Mouse (Mus musculus): ENCODE results near the gene Creb1. TPM values are rescaled to one million over a fixed set of nuclear protein-coding genes. Genes with fewer than 3 reads are reported as not detected.
"Not testable (repeated sequence)": the region's sequence is repeated elsewhere in the genome, so short reads cannot be mapped to it uniquely, and the experiment has no call there.

Creb1 gene
- polyA plus RNA-seq, 1 experiment from 2014 or later = 31.4 TPM

DNA sequence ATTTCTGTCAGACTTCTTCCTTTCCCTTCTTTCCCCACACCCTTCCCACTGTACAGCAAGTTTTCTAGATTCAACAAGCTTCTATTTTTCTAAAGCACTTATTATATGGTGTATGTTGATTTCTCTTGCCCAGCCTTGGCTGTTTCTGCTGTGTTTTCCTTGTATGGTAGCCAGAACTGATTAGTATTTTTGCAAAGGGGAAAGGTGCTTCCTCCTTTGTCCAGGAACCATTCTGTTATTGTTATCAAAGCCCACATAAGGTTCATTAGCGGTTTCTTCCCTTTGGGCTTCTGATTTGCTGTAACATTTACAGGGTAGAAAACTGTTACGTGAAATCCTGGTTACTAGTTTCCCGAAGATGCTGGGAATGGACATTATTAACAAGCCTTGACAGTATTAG, 27.7 kb downstream of the Creb1 start:
- Histone ChIP-seq H3K4me3 (ENCODE audit: low read depth, low read length) (no peak overlapping the region), H3K9me3 (ENCODE audit: control insufficient read depth, low read length) (no peaks in the 10 kb centered on the region), H3K36me3 (ENCODE audit: control insufficient read depth, insufficient read depth, low read length) (peaks cover 3% of the 10 kb centered on the region; the same call in 1 of the 2 replicates), H3K27ac (ENCODE audit: low read depth, low read length) (no peak overlapping the region), H3K9ac (ENCODE audit: low read depth, low read length) (no peak overlapping the region), H3K4me1 (replicated peaks; ENCODE audit: control insufficient read depth, insufficient read depth, low read length) (no peaks in the 10 kb centered on the region), H3K27me3 (replicated peaks; ENCODE audit: control insufficient read depth, insufficient read depth, low read length) (no peaks in the 10 kb centered on the region), H3K4me2 (no peak overlapping the region)
- no peak for DNase-seq (ENCODE audit: low spot score)
- WGBS = 82% methylated on average over 3 of the region's 3 CpGs
- no peak for ATAC-seq (replicated peaks; ENCODE audit: low FRiP score)

- Histone ChIP-seq H3K36me3 (ENCODE audit: control insufficient read depth, insufficient read depth, low read length) (no peaks in the 10 kb centered on the region; the same call in 1 of the 2 replicates), H3K4me2 (no peak overlapping the region), H3K9me3 (ENCODE audit: control insufficient read depth, low read length) (no peaks in the 10 kb centered on the region), H3K9ac (ENCODE audit: low read depth, low read length) (no peak overlapping the region), H3K4me3 (ENCODE audit: low read depth, low read length) (no peak overlapping the region), H3K27ac (ENCODE audit: low read depth, low read length) (no peak overlapping the region), H3K27me3 (replicated peaks; ENCODE audit: control insufficient read depth, insufficient read depth, low read length) (no peaks in the 10 kb centered on the region), H3K4me1 (replicated peaks; ENCODE audit: control insufficient read depth, insufficient read depth, low read length) (no peaks in the 10 kb centered on the region)
- ATAC-seq (replicated peaks; ENCODE audit: low FRiP score) (no peak), DNase-seq (ENCODE audit: low spot score) (no peak)
Measured at GRCm38 (mm10) chr1:64568206-64568605, 35.8 kb downstream of the Creb1 start.

DNA sequence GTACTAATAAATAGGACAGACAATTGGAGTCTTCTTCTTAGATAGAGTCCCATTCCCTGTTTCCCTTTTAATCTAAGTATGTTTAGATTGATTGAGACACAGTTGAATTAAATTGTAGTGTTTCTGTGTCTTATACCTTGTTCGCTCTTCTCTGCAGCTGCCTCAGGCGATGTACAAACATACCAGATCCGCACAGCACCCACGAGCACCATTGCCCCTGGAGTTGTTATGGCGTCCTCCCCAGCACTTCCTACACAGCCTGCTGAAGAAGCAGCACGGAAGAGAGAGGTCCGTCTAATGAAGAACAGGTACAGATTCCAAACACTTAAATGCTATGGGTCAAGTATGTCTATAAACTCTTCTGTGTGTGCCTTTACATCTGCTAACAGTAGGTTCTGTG, 43.6 kb downstream of the Creb1 start:
- no peak overlapping the region for H3K4me2 ChIP-seq
- no peaks in the 10 kb centered on the region for H3K4me1 ChIP-seq (replicated peaks; ENCODE audit: control insufficient read depth, insufficient read depth, low read length)
- no peak for DNase-seq (ENCODE audit: low spot score)
- H3K4me3 ChIP-seq (ENCODE audit: low read depth, low read length) = no peak overlapping the region
- no peak overlapping the region for H3K9ac ChIP-seq (ENCODE audit: low read depth, low read length)
- 90% methylated on average over 7 of the region's 7 CpGs for WGBS
- no peaks in the 10 kb centered on the region for H3K27me3 ChIP-seq (replicated peaks; ENCODE audit: control insufficient read depth, insufficient read depth, low read length)
- no peaks in the 10 kb centered on the region for H3K9me3 ChIP-seq (ENCODE audit: control insufficient read depth, low read length)
- peaks cover 20% of the 10 kb centered on the region; the same call in 1 of the 2 replicates for H3K36me3 ChIP-seq (ENCODE audit: control insufficient read depth, insufficient read depth, low read length)
- no peak for ATAC-seq (replicated peaks; ENCODE audit: low FRiP score)
- no peak overlapping the region for H3K27ac ChIP-seq (ENCODE audit: low read depth, low read length)

DNA sequence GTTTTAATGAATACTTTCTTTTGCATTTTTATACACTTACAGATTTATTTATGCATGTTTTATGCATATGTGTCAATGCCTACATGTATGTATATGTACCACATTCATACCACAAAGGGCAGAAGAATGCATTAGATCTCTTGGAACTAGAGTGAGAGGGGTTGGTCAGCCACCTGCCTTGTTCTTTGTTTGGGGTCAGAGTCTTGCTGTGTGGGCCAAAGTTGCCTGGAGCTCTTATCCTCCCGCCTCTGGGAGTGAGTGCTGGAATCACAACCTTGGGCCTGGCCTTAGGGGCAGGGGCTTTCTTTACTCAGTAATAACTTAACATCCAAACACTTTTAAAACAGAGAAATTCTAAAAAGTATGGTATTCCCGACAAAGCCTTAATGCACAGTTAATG, 44.3 kb downstream of the Creb1 start:
- Histone ChIP-seq H3K27me3 (replicated peaks; ENCODE audit: control insufficient read depth, insufficient read depth, low read length) (no peaks in the 10 kb centered on the region), H3K9me3 (ENCODE audit: control insufficient read depth, low read length) (no peaks in the 10 kb centered on the region), H3K27ac (ENCODE audit: low read depth, low read length) (no peak overlapping the region), H3K4me2 (no peak overlapping the region), H3K9ac (ENCODE audit: low read depth, low read length) (no peak overlapping the region), H3K4me1 (replicated peaks; ENCODE audit: control insufficient read depth, insufficient read depth, low read length) (no peaks in the 10 kb centered on the region), H3K4me3 (ENCODE audit: low read depth, low read length) (no peak overlapping the region), H3K36me3 (ENCODE audit: control insufficient read depth, insufficient read depth, low read length) (peaks cover 23% of the 10 kb centered on the region)
- DNase-seq (ENCODE audit: low spot score) (no peak), ATAC-seq (replicated peaks; ENCODE audit: low FRiP score) (no peak)
- 87% methylated on average over 2 of the region's 2 CpGs for WGBS

DNA sequence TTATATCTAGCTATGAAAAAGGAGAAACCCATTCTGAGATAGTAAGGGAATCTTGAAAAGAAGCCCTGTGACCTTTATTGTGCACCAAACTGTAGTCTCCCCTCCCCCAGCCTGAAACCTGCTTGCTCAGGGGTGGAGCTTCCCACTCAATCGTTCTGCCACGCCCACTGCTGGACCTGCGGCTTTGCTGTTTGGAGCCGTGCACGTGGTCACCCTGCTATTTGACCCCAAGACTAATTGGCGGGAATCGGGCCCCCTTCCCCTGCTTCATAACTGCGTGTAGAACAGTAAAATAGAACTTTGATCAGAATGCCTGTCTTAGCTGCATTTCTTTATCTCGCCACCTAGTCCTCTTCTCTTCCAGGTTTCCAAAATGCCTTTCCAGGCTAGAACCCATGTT, 45.5 kb downstream of the Creb1 start:
- not testable (repeated sequence) for H3K9ac ChIP-seq (ENCODE audit: low read depth, low read length); H3K27ac ChIP-seq (ENCODE audit: low read depth, low read length); H3K4me1 ChIP-seq (replicated peaks; ENCODE audit: control insufficient read depth, insufficient read depth, low read length); H3K4me3 ChIP-seq (ENCODE audit: low read depth, low read length); ATAC-seq (replicated peaks; ENCODE audit: low FRiP score); H3K27me3 ChIP-seq (replicated peaks; ENCODE audit: control insufficient read depth, insufficient read depth, low read length); H3K4me2 ChIP-seq; H3K9me3 ChIP-seq (ENCODE audit: control insufficient read depth, low read length); DNase-seq (ENCODE audit: low spot score)
- peaks cover 26% of the 10 kb centered on the region for H3K36me3 ChIP-seq (ENCODE audit: control insufficient read depth, insufficient read depth, low read length)
- 61% methylated on average over 9 of the region's 9 CpGs for WGBS

- Histone ChIP-seq H3K27me3 (replicated peaks; ENCODE audit: control insufficient read depth, insufficient read depth, low read length) (no peaks in the 10 kb centered on the region), H3K4me3 (ENCODE audit: low read depth, low read length) (no peak overlapping the region), H3K9me3 (ENCODE audit: control insufficient read depth, low read length) (no peaks in the 10 kb centered on the region), H3K27ac (ENCODE audit: low read depth, low read length) (no peak overlapping the region), H3K4me1 (replicated peaks; ENCODE audit: control insufficient read depth, insufficient read depth, low read length) (no peaks in the 10 kb centered on the region), H3K9ac (ENCODE audit: low read depth, low read length) (no peak overlapping the region), H3K4me2 (no peak overlapping the region), H3K36me3 (ENCODE audit: control insufficient read depth, insufficient read depth, low read length) (peaks cover 26% of the 10 kb centered on the region)
- ATAC-seq (replicated peaks; ENCODE audit: low FRiP score) (no peak), DNase-seq (ENCODE audit: low spot score) (no peak)
- whole genome bisulfite sequencing = 89% methylated on average over 3 of the region's 3 CpGs
Measured at GRCm38 (mm10) chr1:64578801-64579200, 46.4 kb downstream of the Creb1 start.

GRCm38 (mm10) chr1:64598926-64599325, 66.5 kb downstream of the Creb1 start:
- DNase-seq (ENCODE audit: low spot score) (no peak), ATAC-seq (replicated peaks; ENCODE audit: low FRiP score) (no peak)
- H3K4me2 ChIP-seq = no peak overlapping the region
- no peaks in the 10 kb centered on the region for H3K27me3 ChIP-seq (replicated peaks; ENCODE audit: control insufficient read depth, insufficient read depth, low read length)
- no peak overlapping the region for H3K27ac ChIP-seq (ENCODE audit: low read depth, low read length)
- H3K36me3 ChIP-seq (ENCODE audit: control insufficient read depth, insufficient read depth, low read length) = no peaks in the 10 kb centered on the region
- 61% methylated on average over 5 of the region's 5 CpGs for WGBS
- no peaks in the 10 kb centered on the region for H3K9me3 ChIP-seq (ENCODE audit: control insufficient read depth, low read length)
- H3K4me1 ChIP-seq (replicated peaks; ENCODE audit: control insufficient read depth, insufficient read depth, low read length) = no peaks in the 10 kb centered on the region; the same call in 1 of the 2 replicates
- H3K4me3 ChIP-seq (ENCODE audit: low read depth, low read length) = no peak overlapping the region
- H3K9ac ChIP-seq (ENCODE audit: low read depth, low read length) = no peak overlapping the region

GRCm38 (mm10) chr1:64600413-64601077, 68.1 kb downstream of the Creb1 start:
- H3K9me3 ChIP-seq (ENCODE audit: control insufficient read depth, low read length) = no peaks in the 10 kb centered on the region
- H3K27ac ChIP-seq (ENCODE audit: low read depth, low read length) = no peak overlapping the region
- H3K4me3 ChIP-seq (ENCODE audit: low read depth, low read length) = no peak overlapping the region
- H3K4me1 ChIP-seq (replicated peaks; ENCODE audit: control insufficient read depth, insufficient read depth, low read length) = no peaks in the 10 kb centered on the region; the same call in 1 of the 2 replicates
- H3K27me3 ChIP-seq (replicated peaks; ENCODE audit: control insufficient read depth, insufficient read depth, low read length) = no peaks in the 10 kb centered on the region
- 91% methylated on average over 7 of the region's 7 CpGs for WGBS
- ATAC-seq (replicated peaks; ENCODE audit: low FRiP score) = no peak
- peaks cover 2% of the 10 kb centered on the region; the same call in 1 of the 2 replicates for H3K36me3 ChIP-seq (ENCODE audit: control insufficient read depth, insufficient read depth, low read length)
- no peak for DNase-seq (ENCODE audit: low spot score)
- H3K9ac ChIP-seq (ENCODE audit: low read depth, low read length) = no peak overlapping the region
- H3K4me2 ChIP-seq = no peak overlapping the region

DNA sequence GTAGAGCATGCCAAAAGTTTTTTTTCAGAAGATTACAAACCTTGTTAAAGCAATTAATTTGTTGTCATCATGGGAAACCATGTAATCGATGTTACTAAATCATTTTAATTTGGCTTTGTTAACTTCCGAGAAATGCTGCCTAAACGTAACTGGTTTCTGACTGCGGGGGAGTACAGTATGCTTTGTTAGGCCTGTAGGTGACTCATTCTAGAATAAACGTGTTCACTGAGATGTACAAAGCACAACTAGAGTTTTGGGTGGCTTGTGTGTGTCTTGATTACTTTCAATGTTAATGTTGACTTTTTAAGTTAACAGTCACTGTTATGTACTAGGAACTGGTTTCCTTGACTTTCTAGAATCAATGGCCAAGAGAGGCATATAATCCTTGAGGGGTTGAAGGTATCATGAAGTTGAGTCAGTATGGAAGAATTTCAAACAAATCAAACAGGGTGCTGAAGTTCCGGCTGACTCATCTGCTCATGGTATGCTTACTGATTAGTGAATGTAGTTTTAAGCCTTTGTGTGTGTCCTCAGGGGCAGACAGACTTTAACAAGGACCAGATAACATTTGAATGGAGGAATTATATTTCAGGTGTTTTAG, 68.9 kb downstream of the Creb1 start:
- no peaks in the 10 kb centered on the region; the same call in 1 of the 2 replicates for H3K4me1 ChIP-seq (replicated peaks; ENCODE audit: control insufficient read depth, insufficient read depth, low read length)
- ATAC-seq (replicated peaks; ENCODE audit: low FRiP score) = no peak

More for the DNA sequence above, 68.9 kb downstream of the Creb1 start:
- no peak overlapping the region for H3K4me3 ChIP-seq (ENCODE audit: low read depth, low read length)
- no peaks in the 10 kb centered on the region for H3K9me3 ChIP-seq (ENCODE audit: control insufficient read depth, low read length)
- peaks cover 2% of the 10 kb centered on the region; the same call in 1 of the 2 replicates for H3K36me3 ChIP-seq (ENCODE audit: control insufficient read depth, insufficient read depth, low read length)
- no peaks in the 10 kb centered on the region for H3K27me3 ChIP-seq (replicated peaks; ENCODE audit: control insufficient read depth, insufficient read depth, low read length)
- H3K9ac ChIP-seq (ENCODE audit: low read depth, low read length) = no peak overlapping the region
- no peak for DNase-seq (ENCODE audit: low spot score)
- H3K4me2 ChIP-seq = no peak overlapping the region
- H3K27ac ChIP-seq (ENCODE audit: low read depth, low read length) = no peak overlapping the region
- WGBS = 89% methylated on average over 6 of the region's 6 CpGs

Measured in liver, embryonic 11.5 days (tissue).